23 mouse cellular contexts compared by ENCODE assay signal in the genomic region with DNA sequence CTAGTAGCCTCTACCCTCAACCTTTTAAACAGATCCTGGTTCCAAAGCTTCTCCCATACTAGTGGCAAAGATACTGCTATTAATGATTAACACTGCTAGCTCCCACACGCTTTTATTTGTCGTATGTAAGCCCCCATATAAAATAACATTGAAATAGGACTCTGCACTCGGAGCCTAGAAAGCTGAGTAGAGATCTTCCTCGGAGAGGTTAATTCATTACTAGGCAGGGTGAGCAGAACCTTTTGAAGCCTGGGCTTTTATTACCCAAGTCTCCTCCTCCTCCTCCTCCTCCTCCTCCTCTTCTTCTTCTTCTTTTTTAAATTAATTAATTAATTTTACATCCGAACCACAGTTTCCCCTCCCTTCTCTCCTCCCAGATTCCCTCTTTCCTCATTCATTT.
"Had no signal": no experiment of that assay in that cellular context is flagged by ENCODE, and none has a peak within 500 bp of the region (broad histone marks: within the 10 kb centered on the region; RNA-seq: fewer than 3 reads in every experiment).

No protein-coding gene starts in this region.

- H3K9me3 ChIP-seq: forebrain, embryonic 15.5 days; heart, embryonic 13.5 days; heart, embryonic 15.5 days; hindbrain, embryonic 13.5 days; hindbrain, embryonic 15.5 days; limb, embryonic 12.5 days; liver, embryonic 13.5 days; liver, embryonic 15.5 days had no signal

- H3K4me1 ChIP-seq: forebrain, embryonic 15.5 days; heart, embryonic 13.5 days; heart, embryonic 15.5 days; hindbrain, embryonic 13.5 days; hindbrain, embryonic 15.5 days; limb, embryonic 12.5 days; liver, embryonic 13.5 days; liver, embryonic 15.5 days had no signal

- H3K4me2 ChIP-seq: forebrain, embryonic 15.5 days; heart, embryonic 11.5 days; heart, embryonic 13.5 days; heart, embryonic 15.5 days; hindbrain, embryonic 13.5 days; hindbrain, embryonic 15.5 days; limb, embryonic 12.5 days; liver, embryonic 11.5 days; liver, embryonic 13.5 days; liver, embryonic 15.5 days had no signal

- H3K27ac ChIP-seq: forebrain, embryonic 15.5 days; heart, adult 2 months; heart, embryonic 13.5 days; heart, embryonic 15.5 days; hindbrain, embryonic 13.5 days; hindbrain, embryonic 15.5 days; hindbrain, postnatal 0 days; limb, embryonic 12.5 days; liver, embryonic 13.5 days; liver, embryonic 15.5 days had no signal

- DNase-seq: forebrain, postnatal 0 days; gastrocnemius, postnatal 14 days; gastrocnemius, postnatal 36 days; heart, adult 11 months; heart, adult 2 months; heart, postnatal 14 days; heart, postnatal 36 days; layer of hippocampus, adult 9-11 months; layer of hippocampus, postnatal 36 days; left cerebral cortex, postnatal 4 days; liver; liver, embryonic 13.5 days; liver, postnatal 0 days had no signal

- H3K9ac ChIP-seq: forebrain, embryonic 15.5 days; forebrain, postnatal 0 days; heart, embryonic 13.5 days; heart, embryonic 15.5 days; hindbrain, embryonic 13.5 days; hindbrain, embryonic 15.5 days; limb, embryonic 12.5 days; liver, embryonic 13.5 days; liver, embryonic 15.5 days; liver, postnatal 0 days had no signal

- H3K4me3 ChIP-seq: forebrain, embryonic 15.5 days; heart, adult 2 months; heart, embryonic 13.5 days; heart, embryonic 15.5 days; hindbrain, embryonic 13.5 days; hindbrain, embryonic 15.5 days; limb, embryonic 12.5 days; liver, embryonic 13.5 days; liver, embryonic 15.5 days had no signal

- H3K27me3 ChIP-seq: forebrain, embryonic 15.5 days; heart, embryonic 15.5 days; hindbrain, embryonic 13.5 days; hindbrain, embryonic 15.5 days; limb, embryonic 12.5 days; liver, embryonic 13.5 days; liver, embryonic 15.5 days had no signal

- H3K36me3 ChIP-seq: forebrain, embryonic 15.5 days; heart, embryonic 13.5 days; heart, embryonic 15.5 days; hindbrain, embryonic 13.5 days; hindbrain, embryonic 15.5 days; limb, embryonic 12.5 days; liver, embryonic 13.5 days; liver, embryonic 15.5 days had no signal

- ATAC-seq: forebrain, embryonic 15.5 days; forebrain, postnatal 0 days; hindbrain, postnatal 0 days; liver, postnatal 0 days had no signal
